Mouse (Mus musculus): ENCODE data around the gene Mdga2.

DNA sequence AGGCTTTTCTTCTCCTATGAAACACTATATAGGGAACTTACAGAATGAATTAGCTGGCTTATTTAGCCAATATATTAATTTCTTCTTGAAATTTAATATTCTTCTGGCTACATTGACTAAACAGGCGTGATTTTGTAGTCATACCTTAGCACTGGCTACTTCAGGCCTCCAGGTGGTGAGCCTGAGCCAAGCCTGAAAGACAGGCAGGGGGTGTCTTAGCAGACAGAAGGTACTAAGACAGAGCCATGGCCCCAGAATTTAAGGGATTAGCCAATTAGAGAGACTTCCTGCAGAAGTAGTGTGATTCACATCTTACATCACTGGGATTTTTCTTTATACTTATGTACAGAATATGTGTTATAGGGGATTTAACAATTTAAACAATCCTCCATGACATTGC lies 1.2 kb upstream of the Mdga2 start:
- TF ChIP-seq CHD2 (IDR thresholded peaks at IDR 0.05; ENCODE audit: low read depth, low read length) (no peak), MAFK (IDR thresholded peaks at IDR 0.05; ENCODE audit: insufficient read depth, low read depth, low read length) (no peak), ZC3H11A (IDR thresholded peaks at IDR 0.05; ENCODE audit: borderline replicate concordance, low read depth, low read length) (no peak)

Measured in ES-E14 (cell line).